17 mouse cellular contexts compared by ENCODE assay signal in the genomic region with DNA sequence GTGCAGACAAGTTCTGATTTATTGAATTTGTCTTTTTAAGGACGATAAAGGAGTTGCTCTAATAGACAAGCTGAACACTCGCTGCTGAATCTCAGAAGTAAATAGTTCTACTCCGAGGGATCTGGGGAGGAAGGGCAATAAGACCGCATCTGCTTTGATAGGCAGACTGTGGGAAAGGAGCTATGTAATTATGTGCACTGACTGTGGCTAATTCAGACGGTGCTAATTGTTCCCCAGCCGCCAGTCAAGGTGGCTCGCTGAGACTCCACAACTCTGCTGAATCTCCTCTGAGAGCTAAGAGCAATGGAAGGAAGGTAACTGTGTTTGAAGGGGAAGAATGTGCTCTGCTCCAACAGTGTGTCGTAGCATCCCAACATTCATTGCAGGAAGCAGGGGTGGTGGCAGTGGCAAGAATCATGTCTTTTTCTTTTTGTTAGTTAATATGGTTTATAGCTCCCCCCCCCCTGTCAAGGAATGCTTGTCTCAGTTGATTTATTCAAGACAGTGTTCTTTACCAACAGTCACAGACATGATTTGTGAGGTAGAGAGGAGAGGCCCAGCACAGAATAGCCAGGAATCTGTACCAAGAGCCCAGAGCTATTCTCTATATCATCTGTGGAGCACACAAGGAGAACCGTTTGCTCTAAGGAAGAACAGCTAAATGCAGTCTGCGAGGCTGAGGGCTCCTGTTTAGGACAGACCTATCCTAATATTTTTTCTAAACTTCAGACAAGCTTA.
DNase-seq lines count a peak whose midpoint lies in the region; ATAC-seq and TF ChIP-seq lines count a peak whose summit lies in the region.
"Had no signal": no experiment of that assay in that cellular context is flagged by ENCODE, and none has a peak within 500 bp of the region (broad histone marks: within the 10 kb centered on the region; RNA-seq: fewer than 3 reads in every experiment).

No protein-coding gene starts in this region.

- peak; percentile 10 for DNase-seq in embryo, embryonic 10.5 days (ENCODE audit: low spot score)
- no peak for DNase-seq in embryo, embryonic 10 days (ENCODE audit: low spot score)
- DNase-seq in kidney, postnatal 0 days (ENCODE audit: low spot score): peak; percentile 7
- no peak for DNase-seq in kidney, adult 8-10 months
- DNase-seq in right cerebral cortex, postnatal 10 days (ENCODE audit: low spot score in 2 of 2): no peak
- DNase-seq in left cerebral cortex, adult 11 months (ENCODE audit: low spot score): no peak
- DNase-seq: adrenal gland, postnatal 10 days; cerebellum, postnatal 36 days; gastrocnemius, postnatal 25 days; midbrain, embryonic 14.5 days; right cerebral cortex, postnatal 25 days had no signal

- no peak overlapping the region for H3K27ac ChIP-seq in kidney, postnatal 0 days
- no peak overlapping the region for H3K27ac ChIP-seq in forebrain, embryonic 16.5 days (ENCODE audit: low read length)
- H3K27ac ChIP-seq in neural tube, embryonic 14.5 days (ENCODE audit: low read depth, low read length): no peak overlapping the region
- H3K27ac ChIP-seq: heart, embryonic 10.5 days; left cerebral cortex, adult 2 months; limb, embryonic 13.5 days had no signal

- no peak for ATAC-seq in kidney, postnatal 0 days (replicated peaks; ENCODE audit: low FRiP score, low read depth)
- ATAC-seq in forebrain, embryonic 16.5 days: peak; percentile 90
- ATAC-seq in neural tube, embryonic 14.5 days (ENCODE audit: low read depth): peak; percentile 89
- ATAC-seq: intestine, postnatal 0 days had no signal

- WGBS in kidney, postnatal 0 days: 27% methylated on average over 10 of the region's 10 CpGs
- WGBS in forebrain, embryonic 16.5 days: 26% methylated on average over 10 of the region's 10 CpGs
- 13% methylated on average over 10 of the region's 10 CpGs for WGBS in neural tube, embryonic 14.5 days

- H3K27me3 ChIP-seq in kidney, postnatal 0 days (ENCODE audit: insufficient read depth, low read length): no peaks in the 10 kb centered on the region
- H3K27me3 ChIP-seq in forebrain, embryonic 16.5 days (replicated peaks; ENCODE audit: control insufficient read depth, insufficient read depth, low read length): no peaks in the 10 kb centered on the region
- no peaks in the 10 kb centered on the region for H3K27me3 ChIP-seq in neural tube, embryonic 14.5 days (ENCODE audit: control insufficient read depth, insufficient read depth, low read length)
- H3K27me3 ChIP-seq: limb, embryonic 13.5 days had no signal

- no peak overlapping the region for H3K4me2 ChIP-seq in kidney, postnatal 0 days (ENCODE audit: low read length)
- no peak overlapping the region for H3K4me2 ChIP-seq in forebrain, embryonic 16.5 days (ENCODE audit: low read length)
- H3K4me2 ChIP-seq in neural tube, embryonic 14.5 days (ENCODE audit: low read depth, low read length): 0 out of 2 replicates have a peak overlapping the region, but pooled peaks have one; percentile 11
- H3K4me2 ChIP-seq: limb, embryonic 13.5 days had no signal

- H3K4me1 ChIP-seq in kidney, postnatal 0 days (replicated peaks; ENCODE audit: insufficient read depth, low read length): no peaks in the 10 kb centered on the region
- peaks cover 5% of the 10 kb centered on the region; the same call in 1 of the 2 replicates for H3K4me1 ChIP-seq in forebrain, embryonic 16.5 days (replicated peaks; ENCODE audit: control insufficient read depth, insufficient read depth, low read length)
- no peaks in the 10 kb centered on the region for H3K4me1 ChIP-seq in neural tube, embryonic 14.5 days (ENCODE audit: control insufficient read depth, insufficient read depth, low read length)
- H3K4me1 ChIP-seq: heart, embryonic 10.5 days had no signal

- no peak overlapping the region for H3K4me3 ChIP-seq in kidney, postnatal 0 days (replicated peaks; ENCODE audit: low read depth, low read length)
- H3K4me3 ChIP-seq in forebrain, embryonic 16.5 days (replicated peaks; ENCODE audit: low read length): no peak overlapping the region
- no peak overlapping the region for H3K4me3 ChIP-seq in neural tube, embryonic 14.5 days (ENCODE audit: low read depth, low read length)
- H3K4me3 ChIP-seq: heart, embryonic 10.5 days; left cerebral cortex, adult 2 months; limb, embryonic 13.5 days had no signal

- TF ChIP-seq CTCF in kidney, postnatal 0 days (IDR thresholded peaks at IDR 0.05; ENCODE audit: low read depth): no peak

- no peaks in the 10 kb centered on the region for H3K36me3 ChIP-seq in kidney, postnatal 0 days (ENCODE audit: insufficient read depth, low read length)
- H3K36me3 ChIP-seq in forebrain, embryonic 16.5 days (ENCODE audit: control insufficient read depth, insufficient read depth): no peaks in the 10 kb centered on the region
- H3K36me3 ChIP-seq in neural tube, embryonic 14.5 days (ENCODE audit: control insufficient read depth, insufficient read depth, low read length): no peaks in the 10 kb centered on the region
- H3K36me3 ChIP-seq: heart, embryonic 10.5 days; limb, embryonic 13.5 days had no signal

- no peaks in the 10 kb centered on the region for H3K9me3 ChIP-seq in kidney, postnatal 0 days (replicated peaks; ENCODE audit: low read length)
- no peaks in the 10 kb centered on the region for H3K9me3 ChIP-seq in forebrain, embryonic 16.5 days (ENCODE audit: control insufficient read depth, low read length)
- no peaks in the 10 kb centered on the region for H3K9me3 ChIP-seq in neural tube, embryonic 14.5 days (ENCODE audit: control insufficient read depth, low read length)
- H3K9me3 ChIP-seq: heart, embryonic 10.5 days; limb, embryonic 13.5 days had no signal

- H3K9ac ChIP-seq in kidney, postnatal 0 days (ENCODE audit: low read depth, low read length): no peak overlapping the region
- no peak overlapping the region for H3K9ac ChIP-seq in forebrain, embryonic 16.5 days (replicated peaks; ENCODE audit: low read depth, low read length)
- no peak overlapping the region for H3K9ac ChIP-seq in neural tube, embryonic 14.5 days (replicated peaks; ENCODE audit: low read depth, low read length)
- H3K9ac ChIP-seq: limb, embryonic 13.5 days had no signal

Comparison
In these comparisons a context has a peak if more than half of its experiments do, and no peak if none do; other contexts are left out.
1. DNase-seq: peak in embryo, embryonic 10.5 days (single experiment) and kidney, postnatal 0 days (single experiment); none in embryo, embryonic 10 days (single experiment), kidney, adult 8-10 months (0 of 2), right cerebral cortex, postnatal 10 days (0 of 2) and left cerebral cortex, adult 11 months (single experiment).